Mouse (Mus musculus) lung, postnatal 0 days (tissue): ENCODE data around the gene Frat2.

Source experiments
- CTCF ChIP-seq: IDR thresholded peaks from 2 replicates; pipeline ENCODE4 v1.5.1; 2016; ENCODE audit warnings: antibody characterized with exemption, mild to moderate bottlenecking
- EP300 ChIP-seq: IDR thresholded peaks from 2 replicates; pipeline ENCODE4 v1.6.1; 2016; ENCODE audit warnings: antibody characterized with exemption, mild to moderate bottlenecking, control low read depth

DNA sequence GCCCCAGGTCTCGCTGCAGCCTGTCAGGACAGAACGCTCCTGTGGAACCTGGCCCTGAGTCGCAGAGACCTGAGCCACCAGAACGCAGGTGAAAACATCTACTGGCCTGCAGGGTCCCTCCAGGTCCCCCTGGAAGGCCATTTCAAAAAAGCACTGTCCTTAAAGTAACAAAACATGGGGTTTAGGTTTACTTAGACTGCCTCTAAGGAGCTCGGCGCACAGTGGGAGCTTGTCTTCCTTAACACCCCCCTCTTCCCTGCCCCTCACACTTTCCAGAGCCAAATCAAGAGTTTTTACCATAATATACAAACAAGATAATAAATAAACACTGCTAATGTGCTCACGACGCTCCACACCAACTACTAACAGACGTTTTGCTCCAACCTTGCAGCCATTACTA, 36.0 kb upstream of the Frat2 start:
- TF ChIP-seq CTCF, result no peak
- TF ChIP-seq EP300, result no peak
